Mouse (Mus musculus) kidney, postnatal 0 days (tissue): ENCODE results near the gene Cdhr4. TPM values are rescaled to one million over a fixed set of nuclear protein-coding genes. Genes with fewer than 3 reads are reported as not detected.
A peak's percentile ranks its signal among the peaks of the same experiment; 100 is the strongest.

Experiments used
- ATAC-seq: fragments of 200-750 bp; cut with Nextera tagmentation; replicated peaks from 2 replicates; pipeline ENCODE4 v1.8.0; 2017; ENCODE audit warnings: low read depth, moderate number of reproducible peaks, moderate TSS enrichment, moderate library complexity; ENCODE audit not compliant: low FRiP score
- DNase-seq: peaks from one replicate; pipeline ENCODE4 v3.0.0-alpha.2; 2016; ENCODE audit warnings: low spot score
- H3K27ac ChIP-seq: fragments of 300-500 bp; sonication (generic); 2 replicates; pipeline ENCODE4 v1.5.1; 2014; ENCODE audit warnings: mild to moderate bottlenecking
- H3K27me3 ChIP-seq: fragments of 300-500 bp; sonication (generic); 2 replicates; pipeline ENCODE4 v1.6.1; 2014; ENCODE audit warnings: low read length, mixed read lengths; ENCODE audit not compliant: insufficient read depth
- H3K36me3 ChIP-seq: fragments of 300-500 bp; sonication (generic); 2 replicates; pipeline ENCODE4 v1.6.1; 2014; ENCODE audit warnings: low read length, mixed read lengths; ENCODE audit not compliant: insufficient read depth
- H3K4me1 ChIP-seq: fragments of 300-500 bp; sonication (generic); replicated peaks from 2 replicates; pipeline ENCODE4 v1.6.1; 2014; ENCODE audit warnings: antibody characterized with exemption, low read length, mixed read lengths; ENCODE audit not compliant: insufficient read depth
- H3K4me2 ChIP-seq: fragments of 300-500 bp; sonication (generic); 2 replicates; pipeline ENCODE4 v1.6.1; 2014; ENCODE audit warnings: mild to moderate bottlenecking, low read length, moderate library complexity, mixed read lengths
- H3K4me3 ChIP-seq: fragments of 300-500 bp; sonication (generic); replicated peaks from 2 replicates; pipeline ENCODE4 v1.5.1; 2014; ENCODE audit warnings: low read depth, low read length
- H3K9ac ChIP-seq: fragments of 300-500 bp; sonication (generic); 2 replicates; pipeline ENCODE4 v1.6.1; 2014; ENCODE audit warnings: low read depth, low read length
- H3K9me3 ChIP-seq: fragments of 300-500 bp; sonication (generic); replicated peaks from 2 replicates; pipeline ENCODE4 v1.6.1; 2016; ENCODE audit warnings: low read length, inconsistent platforms, mixed read lengths
- CTCF ChIP-seq: IDR thresholded peaks from 2 replicates; pipeline ENCODE4 v1.5.1; 2016; ENCODE audit warnings: antibody characterized with exemption, low read depth, mild to moderate bottlenecking, moderate library complexity
- WGBS: fragments of 180-500 bp; shearing (Covaris S2); extraction: QIAGEN DNeasy Blood & Tissue Kit; methylation state at CpG from one replicate; pipeline ENCODE4 v1.1.7; 2014; 5-methylcytosine and 5-hydroxymethylcytosine counted together
- polyA plus RNA-seq: library from polyadenylated mRNA; unstranded; fragments of >200 nt; fragmentation: Nextera tagmentation; extraction: Ambion mirVana; gene quantifications from 2 replicates; pipeline ENCODE4 v1.2.1, GENCODE M21; 2015

The Cdhr4 gene
- polyA plus RNA-seq, 1 experiment from 2014 or later, result 2.9 TPM

DNA sequence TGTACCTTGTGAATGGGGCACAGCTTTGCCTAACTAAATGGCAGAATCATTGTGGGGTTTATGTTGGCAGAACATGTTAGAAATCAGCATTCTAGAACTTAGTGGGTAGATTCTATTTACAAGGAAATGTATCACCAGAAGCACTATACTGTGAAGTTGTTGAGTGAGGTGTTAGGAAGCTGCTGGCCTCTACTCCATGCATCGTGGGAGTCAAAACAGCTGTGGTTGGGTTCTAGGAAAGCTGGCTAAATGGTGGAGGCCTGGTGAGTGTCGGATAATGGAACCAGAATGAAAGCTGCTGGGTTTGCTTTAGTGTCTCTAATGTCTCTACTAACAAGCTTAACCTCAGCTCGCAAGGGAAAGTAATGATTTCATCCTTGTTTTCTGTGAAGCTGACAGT lies 24.8 kb downstream of the Cdhr4 start:
- H3K27ac ChIP-seq, result no peak overlapping the region
- H3K36me3 ChIP-seq, result 0 out of 2 replicates have a peak, but pooled peaks cover 9% of the 10 kb centered on the region
- 0 out of 2 replicates have a peak, but pooled peaks cover 6% of the 10 kb centered on the region for H3K4me1 ChIP-seq
- WGBS, result 81% methylated on average over 3 of the region's 3 CpGs
- no peak for TF ChIP-seq CTCF
- H3K27me3 ChIP-seq, result no peaks in the 10 kb centered on the region
- H3K9me3 ChIP-seq, result no peaks in the 10 kb centered on the region
- ATAC-seq, result no peak
- no peak overlapping the region for H3K9ac ChIP-seq
- DNase-seq, result no peak
- H3K4me3 ChIP-seq, result no peak overlapping the region
- H3K4me2 ChIP-seq, result no peak overlapping the region

DNA sequence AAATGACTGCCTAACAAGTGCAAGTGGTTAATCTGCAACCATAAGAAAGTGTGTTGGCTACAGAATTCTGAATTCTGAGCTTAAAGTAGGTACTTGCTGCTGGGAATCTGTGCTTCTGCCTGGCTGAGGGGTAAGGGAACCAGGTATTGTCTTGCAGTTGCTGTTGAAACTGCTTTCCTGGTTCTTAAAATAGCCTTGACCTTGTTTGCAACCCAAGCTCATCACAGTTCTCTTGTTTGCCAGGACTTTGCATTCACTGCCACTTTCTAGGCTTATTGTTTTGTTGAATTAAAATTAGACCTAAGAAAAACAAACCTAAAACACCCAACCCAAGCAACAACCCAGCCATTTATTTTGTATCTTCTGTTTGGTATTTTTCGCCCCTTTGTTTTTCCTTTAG lies 28.4 kb downstream of the Cdhr4 start:
- no peaks in the 10 kb centered on the region for H3K9me3 ChIP-seq
- no peak overlapping the region for H3K4me2 ChIP-seq
- H3K4me3 ChIP-seq, result no peak overlapping the region
- ATAC-seq (no peak), DNase-seq (no peak)
- peaks cover 15% of the 10 kb centered on the region; the same call in 1 of the 2 replicates for H3K36me3 ChIP-seq
- no peak for TF ChIP-seq CTCF
- H3K4me1 ChIP-seq, result 0 out of 2 replicates have a peak, but pooled peaks cover 6% of the 10 kb centered on the region
- peak overlapping the region; percentile 47; the same call in 1 of the 2 replicates for H3K27ac ChIP-seq
- 76% methylated on average over 1 of the region's 1 CpGs for WGBS
- no peaks in the 10 kb centered on the region for H3K27me3 ChIP-seq
- no peak overlapping the region for H3K9ac ChIP-seq

DNA sequence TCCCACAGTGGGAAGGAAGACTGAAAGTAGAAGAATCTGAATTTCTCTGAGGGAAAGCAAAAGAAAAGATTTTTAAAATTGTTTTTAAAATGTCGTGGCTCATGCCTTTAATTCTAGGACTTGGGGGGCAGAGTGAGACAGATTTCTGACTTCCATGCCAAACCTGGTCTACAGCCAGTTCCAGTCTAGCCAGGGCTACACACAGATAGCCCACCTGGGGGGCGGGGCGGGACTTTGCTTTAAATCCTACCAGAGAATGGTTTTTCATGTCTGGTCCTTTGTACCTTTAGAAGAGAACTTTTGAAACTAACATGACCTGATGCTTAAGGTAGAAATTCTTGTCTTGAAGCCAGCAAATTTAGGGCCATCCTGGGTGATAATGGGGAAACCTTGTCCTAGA lies 30.9 kb downstream of the Cdhr4 start:
- H3K4me2 ChIP-seq, result no peak overlapping the region
- H3K4me3 ChIP-seq, result no peak overlapping the region
- 91% methylated on average over 3 of the region's 3 CpGs for WGBS
- H3K9ac ChIP-seq, result no peak overlapping the region
- ATAC-seq (no peak), DNase-seq (no peak)
- 0 out of 2 replicates have a peak, but pooled peaks cover 6% of the 10 kb centered on the region for H3K4me1 ChIP-seq
- H3K27ac ChIP-seq, result no peak overlapping the region
- H3K36me3 ChIP-seq, result peaks cover 25% of the 10 kb centered on the region
- no peaks in the 10 kb centered on the region for H3K27me3 ChIP-seq
- no peak for TF ChIP-seq CTCF
- no peaks in the 10 kb centered on the region for H3K9me3 ChIP-seq

- WGBS, result 91% methylated on average over 3 of the region's 3 CpGs
- Histone ChIP-seq H3K27me3 (no peaks in the 10 kb centered on the region), H3K4me1 (no peaks in the 10 kb centered on the region), H3K4me2 (no peak overlapping the region), H3K36me3 (peaks cover 25% of the 10 kb centered on the region), H3K27ac (no peak overlapping the region), H3K9me3 (no peaks in the 10 kb centered on the region), H3K9ac (no peak overlapping the region), H3K4me3 (no peak overlapping the region)
- peak; percentile 15 for DNase-seq
- ATAC-seq, result no peak
- peak; percentile 49 for TF ChIP-seq CTCF
These were observed 34.3 kb downstream of the Cdhr4 start for GRCm38 (mm10) chr9:108026584-108026983.

GRCm38 (mm10) chr9:108027867-108028266 lies 35.6 kb downstream of the Cdhr4 start:
- ATAC-seq (no peak), DNase-seq (no peak)
- H3K4me3 ChIP-seq, result no peak overlapping the region
- TF ChIP-seq CTCF, result peak; percentile 3; the same call in 1 of the 2 replicates
- 98% methylated on average over 3 of the region's 3 CpGs for WGBS
- H3K27ac ChIP-seq, result no peak overlapping the region
- no peaks in the 10 kb centered on the region for H3K27me3 ChIP-seq
- no peaks in the 10 kb centered on the region for H3K9me3 ChIP-seq
- H3K4me1 ChIP-seq, result no peaks in the 10 kb centered on the region
- no peak overlapping the region for H3K4me2 ChIP-seq
- H3K9ac ChIP-seq, result no peak overlapping the region
- peaks cover 34% of the 10 kb centered on the region for H3K36me3 ChIP-seq

GRCm38 (mm10) chr9:108032126-108032525 lies 39.8 kb downstream of the Cdhr4 start:
- Histone ChIP-seq H3K36me3 (peaks cover 34% of the 10 kb centered on the region), H3K9ac (no peak overlapping the region), H3K27ac (no peak overlapping the region), H3K9me3 (no peaks in the 10 kb centered on the region), H3K4me1 (no peaks in the 10 kb centered on the region), H3K4me3 (no peak overlapping the region), H3K27me3 (no peaks in the 10 kb centered on the region), H3K4me2 (no peak overlapping the region)
- ATAC-seq (no peak), DNase-seq (no peak)
- no peak for TF ChIP-seq CTCF
- 93% methylated on average over 5 of the region's 5 CpGs for WGBS
